Mouse (Mus musculus): ENCODE data around the gene Prkrip1. TPM values are rescaled to one million over a fixed set of nuclear protein-coding genes. Genes with fewer than 3 reads are reported as not detected.
"Not testable (repeated sequence)": the region's sequence is repeated elsewhere in the genome, so short reads cannot be mapped to it uniquely, and the experiment has no call there.

The Prkrip1 gene
- polyA plus RNA-seq, 1 experiment from 2014 or later, result 62.3 TPM

DNA sequence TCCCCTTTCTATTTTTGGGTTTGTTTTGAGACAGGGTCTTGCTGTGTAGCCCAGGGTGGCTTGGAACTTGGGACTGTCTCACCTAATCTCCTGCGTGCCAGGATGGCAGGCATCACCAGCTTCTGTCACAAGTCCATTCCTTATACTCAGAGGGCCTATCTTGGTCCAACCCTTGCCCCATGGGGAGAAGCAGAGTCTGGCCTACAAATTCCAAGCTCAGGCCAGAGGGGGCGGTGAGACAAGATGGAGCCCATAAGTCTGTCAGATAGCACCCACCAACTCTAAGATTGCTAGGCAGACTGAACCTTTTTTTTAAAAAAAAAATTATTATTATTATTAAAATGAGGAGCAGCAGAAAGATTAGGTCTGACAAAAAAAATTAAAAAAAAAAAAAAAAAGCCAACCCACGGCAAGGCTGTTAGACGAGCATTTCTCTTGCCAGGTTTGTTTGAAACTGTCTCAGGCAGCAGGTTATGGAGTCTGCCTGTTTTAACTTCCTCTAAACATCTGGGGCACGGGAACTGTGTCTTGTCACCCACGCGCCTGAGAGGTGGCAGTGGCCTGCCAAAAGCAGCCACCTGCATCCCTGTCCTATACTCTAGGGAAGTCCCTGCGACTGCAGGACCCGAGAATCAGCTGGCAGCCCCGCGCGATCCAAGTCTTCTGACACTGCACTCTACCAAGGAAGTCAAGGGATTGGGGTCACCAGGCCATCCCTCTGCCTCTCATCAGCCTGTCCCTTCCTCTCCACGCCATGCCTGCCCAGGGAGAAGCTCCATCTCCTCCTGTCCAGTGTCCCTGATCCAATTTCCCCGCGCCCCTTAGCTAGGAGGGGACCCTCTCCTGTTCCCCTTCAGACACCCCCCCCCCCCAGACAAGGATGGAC is 28.9 kb downstream of the Prkrip1 start:
- peaks cover 17% of the 10 kb centered on the region for H3K27me3 ChIP-seq (ENCODE audit: poor library complexity, severe bottlenecking)
- 16% methylated on average over 15 of the region's 15 CpGs for WGBS
- no peak for DNase-seq (ENCODE audit: extremely low spot score, low spot score)
- H3K4me1 ChIP-seq, result peaks cover 20% of the 10 kb centered on the region
- peaks cover 7% of the 10 kb centered on the region; the same call in 1 of the 2 replicates for H3K9me3 ChIP-seq
- peak overlapping the region; percentile 69 for H3K4me3 ChIP-seq
- peak overlapping the region; percentile 83 for H3K27ac ChIP-seq
- peaks cover 15% of the 10 kb centered on the region for H3K36me3 ChIP-seq (replicated peaks)

- Histone ChIP-seq H3K4me3 (no peak overlapping the region), H3K9me3 (peaks cover 7% of the 10 kb centered on the region; the same call in 1 of the 2 replicates), H3K27me3 (ENCODE audit: poor library complexity, severe bottlenecking) (peaks cover 17% of the 10 kb centered on the region), H3K27ac (no peak overlapping the region), H3K4me1 (peaks cover 20% of the 10 kb centered on the region), H3K36me3 (replicated peaks) (peaks cover 15% of the 10 kb centered on the region)
- 94% methylated on average over 3 of the region's 3 CpGs for WGBS
- DNase-seq (ENCODE audit: extremely low spot score, low spot score), result no peak
Measured at GRCm38 (mm10) chr5:136168071-136168470, 30.7 kb downstream of the Prkrip1 start.

GRCm38 (mm10) chr5:136167296-136167695 is 31.5 kb downstream of the Prkrip1 start:
- H3K9me3 ChIP-seq, result peaks cover 7% of the 10 kb centered on the region; the same call in 1 of the 2 replicates
- no peak overlapping the region for H3K4me3 ChIP-seq
- no peak overlapping the region for H3K27ac ChIP-seq
- H3K4me1 ChIP-seq, result peaks cover 20% of the 10 kb centered on the region
- 93% methylated on average over 4 of the region's 4 CpGs for WGBS
- no peak for DNase-seq (ENCODE audit: extremely low spot score, low spot score)
- H3K27me3 ChIP-seq (ENCODE audit: poor library complexity, severe bottlenecking), result peaks cover 12% of the 10 kb centered on the region
- peaks cover 15% of the 10 kb centered on the region for H3K36me3 ChIP-seq (replicated peaks)

DNA sequence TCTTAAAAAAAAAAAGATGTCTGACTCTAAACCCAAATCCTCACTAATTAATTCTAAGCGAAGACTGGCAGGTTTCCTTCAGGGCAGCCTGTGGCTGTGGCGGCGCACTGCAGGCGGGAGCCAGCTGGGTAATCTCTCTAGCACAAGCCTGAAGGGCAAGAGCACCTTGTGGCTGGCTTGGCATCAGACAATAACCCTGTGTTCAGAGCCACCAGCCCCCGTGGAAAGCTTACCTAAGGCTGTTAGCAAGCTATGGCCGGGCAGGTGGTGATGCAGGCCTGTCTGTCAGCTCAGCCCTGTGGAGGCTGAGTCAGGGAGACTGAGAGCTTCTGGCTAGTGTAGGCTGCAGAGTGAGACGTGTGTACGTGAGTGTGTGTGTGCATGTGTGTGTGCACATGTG is 33.5 kb downstream of the Prkrip1 start:
- peaks cover 7% of the 10 kb centered on the region; the same call in 1 of the 2 replicates for H3K9me3 ChIP-seq
- WGBS, result 81% methylated on average over 8 of the region's 8 CpGs
- no peaks in the 10 kb centered on the region for H3K27me3 ChIP-seq (ENCODE audit: poor library complexity, severe bottlenecking)
- no peak overlapping the region for H3K4me3 ChIP-seq
- no peak overlapping the region for H3K27ac ChIP-seq
- DNase-seq (ENCODE audit: extremely low spot score, low spot score), result no peak
- peaks cover 9% of the 10 kb centered on the region for H3K4me1 ChIP-seq
- H3K36me3 ChIP-seq (replicated peaks), result peaks cover 19% of the 10 kb centered on the region

DNA sequence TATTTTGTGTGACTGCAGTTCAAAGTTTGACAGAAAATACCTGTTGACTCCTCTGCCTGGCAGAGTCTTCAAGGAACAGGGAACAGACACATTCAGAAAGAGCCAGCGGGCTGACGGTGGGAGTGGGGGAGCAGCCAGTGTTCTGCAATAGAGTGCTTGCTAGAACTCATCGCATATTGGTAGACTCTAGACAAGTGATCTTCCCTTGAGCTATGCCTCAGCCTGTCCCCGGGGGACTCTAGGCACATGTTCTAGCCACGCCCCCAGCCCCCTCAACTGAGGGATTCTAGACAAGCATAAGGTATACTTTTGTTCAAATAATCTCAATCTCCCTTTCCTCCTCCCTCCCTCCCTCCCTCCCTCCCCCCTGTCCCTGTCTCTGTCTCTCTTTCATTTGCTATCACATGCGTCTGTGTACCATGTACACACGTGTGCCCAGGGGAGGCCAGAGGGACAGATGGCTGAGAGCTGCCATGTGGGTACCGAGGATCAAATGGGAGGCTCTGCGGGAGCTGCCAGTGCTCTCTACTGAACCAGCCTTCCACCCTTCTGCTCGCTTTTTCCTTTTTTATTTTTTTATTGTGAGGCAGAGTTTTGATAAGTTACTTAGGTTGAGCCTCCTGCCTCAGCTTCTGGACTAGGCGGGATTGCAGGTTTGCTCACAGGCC is 34.8 kb downstream of the Prkrip1 start:
- H3K4me1 ChIP-seq, result no peaks in the 10 kb centered on the region
- peaks cover 21% of the 10 kb centered on the region for H3K36me3 ChIP-seq (replicated peaks)
- H3K4me3 ChIP-seq, result no peak overlapping the region
- H3K27me3 ChIP-seq (ENCODE audit: poor library complexity, severe bottlenecking), result no peaks in the 10 kb centered on the region
- H3K9me3 ChIP-seq, result peaks cover 7% of the 10 kb centered on the region; the same call in 1 of the 2 replicates
- no peak for DNase-seq (ENCODE audit: extremely low spot score, low spot score)
- H3K27ac ChIP-seq, result no peak overlapping the region
- WGBS, result 87% methylated on average over 11 of the region's 11 CpGs

GRCm38 (mm10) chr5:136160084-136160483 is 38.7 kb downstream of the Prkrip1 start:
- H3K4me3 ChIP-seq; H3K36me3 ChIP-seq (replicated peaks); H3K4me1 ChIP-seq; H3K9me3 ChIP-seq; H3K27ac ChIP-seq; H3K27me3 ChIP-seq (ENCODE audit: poor library complexity, severe bottlenecking); DNase-seq (ENCODE audit: extremely low spot score, low spot score): not testable (repeated sequence)
- WGBS, result 93% methylated on average over 11 of the region's 12 CpGs

DNA sequence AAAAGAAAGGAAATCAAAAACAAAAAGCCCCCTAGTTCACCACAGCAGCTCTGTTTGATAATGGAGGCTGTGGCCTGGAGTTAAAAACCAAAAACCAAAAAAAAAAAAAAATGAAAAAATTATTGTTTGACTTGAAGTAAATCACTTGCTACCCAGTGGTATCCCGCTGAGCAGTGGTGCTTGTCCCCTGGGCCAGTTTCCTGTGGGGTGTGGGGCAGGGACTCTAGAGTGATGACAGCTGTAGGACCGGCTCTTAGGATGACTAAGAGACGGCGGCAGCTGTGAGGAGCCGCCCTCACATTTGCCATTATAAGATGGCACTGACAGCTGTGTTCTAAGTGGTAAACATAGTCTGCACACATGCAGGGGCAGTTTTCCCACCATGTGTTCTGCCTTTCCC is 43.4 kb downstream of the Prkrip1 start:
- DNase-seq (ENCODE audit: extremely low spot score, low spot score), result no peak
- H3K36me3 ChIP-seq (replicated peaks), result 0 out of 2 replicates have a peak, but pooled peaks cover 3% of the 10 kb centered on the region
- no peaks in the 10 kb centered on the region for H3K4me1 ChIP-seq
- WGBS, result 92% methylated on average over 5 of the region's 5 CpGs
- H3K27ac ChIP-seq, result no peak overlapping the region
- H3K4me3 ChIP-seq, result no peak overlapping the region
- H3K9me3 ChIP-seq, result no peaks in the 10 kb centered on the region
- H3K27me3 ChIP-seq (ENCODE audit: poor library complexity, severe bottlenecking), result no peaks in the 10 kb centered on the region

GRCm38 (mm10) chr5:136152365-136152764 is 46.4 kb downstream of the Prkrip1 start:
- no peak overlapping the region for H3K4me3 ChIP-seq
- WGBS, result 87% methylated on average over 8 of the region's 8 CpGs

GRCm38 (mm10) chr5:136149134-136149576 is 49.6 kb downstream of the Prkrip1 start:
- DNase-seq (ENCODE audit: extremely low spot score, low spot score); H3K27me3 ChIP-seq (ENCODE audit: poor library complexity, severe bottlenecking); H3K4me1 ChIP-seq; H3K36me3 ChIP-seq (replicated peaks); H3K27ac ChIP-seq; H3K9me3 ChIP-seq; H3K4me3 ChIP-seq: not testable (repeated sequence)
- WGBS, result 72% methylated on average over 5 of the region's 5 CpGs

More at GRCm38 (mm10) chr5:136152365-136152764, 46.4 kb downstream of the Prkrip1 start:
- no peaks in the 10 kb centered on the region for H3K36me3 ChIP-seq (replicated peaks)
- no peak for DNase-seq (ENCODE audit: extremely low spot score, low spot score)
- H3K9me3 ChIP-seq, result no peaks in the 10 kb centered on the region
- H3K27ac ChIP-seq, result no peak overlapping the region
- H3K4me1 ChIP-seq, result no peaks in the 10 kb centered on the region
- no peaks in the 10 kb centered on the region for H3K27me3 ChIP-seq (ENCODE audit: poor library complexity, severe bottlenecking)

DNA sequence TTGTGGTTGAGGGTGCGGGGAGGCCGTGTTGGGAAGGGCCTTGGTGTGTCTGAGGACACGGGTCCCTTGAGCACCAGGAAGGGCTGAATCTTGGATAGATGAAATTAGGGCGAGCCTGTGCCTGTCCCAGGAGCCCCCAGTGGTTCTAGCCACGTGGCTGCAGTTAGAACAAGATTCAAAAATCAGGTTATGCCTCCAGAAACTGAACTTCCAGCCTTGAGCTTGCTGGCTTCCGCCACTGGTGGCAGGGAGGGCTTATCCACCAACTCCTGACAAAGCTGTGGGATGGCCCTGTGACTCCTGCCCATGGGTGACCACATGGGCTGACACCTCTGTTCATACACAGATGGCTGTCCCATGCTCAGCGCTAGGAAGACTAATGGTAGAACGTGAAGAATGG is 51.1 kb downstream of the Prkrip1 start:
- WGBS, result 73% methylated on average over 8 of the region's 8 CpGs
- H3K36me3 ChIP-seq (replicated peaks), result peaks cover under 1% of the 10 kb centered on the region; the same call in 1 of the 2 replicates
- peaks cover 8% of the 10 kb centered on the region for H3K9me3 ChIP-seq
- H3K4me1 ChIP-seq, result no peaks in the 10 kb centered on the region
- no peak for DNase-seq (ENCODE audit: extremely low spot score, low spot score)
- H3K4me3 ChIP-seq, result no peak overlapping the region
- H3K27ac ChIP-seq, result no peak overlapping the region
- no peaks in the 10 kb centered on the region for H3K27me3 ChIP-seq (ENCODE audit: poor library complexity, severe bottlenecking)

DNA sequence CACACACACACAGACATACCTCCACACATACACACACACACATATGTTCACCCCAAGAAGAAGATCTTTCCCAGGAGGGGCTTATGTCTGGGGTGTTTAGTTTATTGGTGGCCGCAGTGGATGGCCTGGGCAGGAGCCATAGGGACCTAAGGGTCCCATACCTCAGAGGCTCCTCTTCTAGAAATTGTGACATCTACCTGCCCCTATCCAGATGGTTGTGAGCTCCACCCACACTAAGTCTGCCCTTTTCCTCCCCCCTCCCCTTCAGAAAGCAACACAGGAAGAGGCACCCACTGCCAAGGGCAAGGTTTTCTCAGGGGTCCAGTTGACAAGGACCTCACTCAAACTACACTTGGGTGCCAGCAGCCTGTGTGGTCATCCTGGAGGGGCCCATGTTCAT is 51.8 kb downstream of the Prkrip1 start:
- Histone ChIP-seq H3K27me3 (ENCODE audit: poor library complexity, severe bottlenecking) (no peaks in the 10 kb centered on the region), H3K4me3 (no peak overlapping the region), H3K9me3 (peaks cover 8% of the 10 kb centered on the region), H3K36me3 (replicated peaks) (peaks cover 8% of the 10 kb centered on the region), H3K27ac (no peak overlapping the region), H3K4me1 (no peaks in the 10 kb centered on the region)
- no peak for DNase-seq (ENCODE audit: extremely low spot score, low spot score)
- WGBS, result 95% methylated on average over 1 of the region's 1 CpGs

DNA sequence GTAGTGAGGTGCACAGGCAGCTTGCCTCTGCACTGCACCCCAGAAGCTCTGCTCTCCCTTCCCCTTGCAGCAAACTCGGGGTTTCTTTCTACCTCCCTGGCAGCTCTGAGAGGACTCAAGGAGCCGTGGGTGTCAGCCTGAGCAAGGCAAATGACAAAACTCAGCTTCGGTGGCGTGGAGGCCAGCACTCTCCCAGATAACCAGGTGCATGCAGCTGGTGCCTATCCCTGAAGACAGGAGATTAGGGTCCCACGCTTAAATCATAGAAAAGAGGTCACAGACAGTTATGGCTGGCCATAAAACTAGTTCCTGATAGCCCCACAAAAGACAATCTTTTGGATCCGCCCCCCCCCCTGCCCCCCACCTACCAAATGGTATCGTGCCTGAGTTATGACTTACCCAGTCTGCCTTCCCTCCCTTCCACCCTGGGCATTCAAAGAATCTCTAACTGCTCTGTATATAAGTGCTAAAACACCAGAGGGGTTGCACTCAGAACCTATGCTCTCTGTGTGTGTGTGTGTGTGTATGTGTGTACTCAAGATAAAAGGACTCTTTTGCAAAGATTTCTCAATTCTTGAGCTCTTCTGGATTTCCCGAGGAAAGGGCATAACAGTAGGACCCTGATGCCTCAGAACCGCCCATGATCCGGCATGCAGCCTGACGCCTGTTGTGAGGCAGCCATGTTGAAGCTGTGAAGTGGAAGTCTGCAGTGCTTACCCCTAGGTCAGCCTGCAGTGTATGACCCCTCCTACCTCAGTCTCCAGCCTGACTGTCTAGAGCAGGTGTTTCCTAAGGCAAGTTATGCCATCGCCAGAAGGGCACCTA is 53.9 kb downstream of the Prkrip1 start:
- Histone ChIP-seq H3K27ac (no peak overlapping the region), H3K9me3 (peaks cover 8% of the 10 kb centered on the region), H3K4me1 (no peaks in the 10 kb centered on the region), H3K4me3 (no peak overlapping the region), H3K27me3 (ENCODE audit: poor library complexity, severe bottlenecking) (no peaks in the 10 kb centered on the region), H3K36me3 (replicated peaks) (peaks cover 29% of the 10 kb centered on the region)
- DNase-seq (ENCODE audit: extremely low spot score, low spot score), result no peak
- WGBS, result 82% methylated on average over 12 of the region's 12 CpGs
